Mouse (Mus musculus) v-Abl transformed pro-B cells (cell line): ENCODE measurements at regions not wholly inside any gene's neighbourhood (a gene's known extent, or its start where the extent isn't known, plus 50 kb on each side); places are given as distances from the start of the nearest gene placed in this dataset.

Experiments
- in situ Hi-C, 2 experiments: fragments of 400-800 bp; cut with MboI; formaldehyde crosslinking; loops; one replicate each; pipeline ENCODE4 v1.15.1; 2025; ENCODE audit not compliant: unreplicated experiment in 2 of 2

GRCm38 (mm10) chr13:51972656-51973310 is 126.3 kb downstream of the Gadd45g start:
- in situ Hi-C loops, result no loop called here

GRCm38 (mm10) chr13:51973461-51973860 is 127.0 kb downstream of the Gadd45g start:
- in situ Hi-C loops, result no loop called here

- in situ Hi-C loops, result no loop called here
Measured at GRCm38 (mm10) chr13:51974101-51974500, 127.6 kb downstream of the Gadd45g start.

- in situ Hi-C loops, result no loop called here
Measured at GRCm38 (mm10) chr13:51975330-51975729, 128.9 kb downstream of the Gadd45g start.

- in situ Hi-C loops, result no loop called here
Measured at GRCm38 (mm10) chr13:51975801-51976601, 129.5 kb downstream of the Gadd45g start.

DNA sequence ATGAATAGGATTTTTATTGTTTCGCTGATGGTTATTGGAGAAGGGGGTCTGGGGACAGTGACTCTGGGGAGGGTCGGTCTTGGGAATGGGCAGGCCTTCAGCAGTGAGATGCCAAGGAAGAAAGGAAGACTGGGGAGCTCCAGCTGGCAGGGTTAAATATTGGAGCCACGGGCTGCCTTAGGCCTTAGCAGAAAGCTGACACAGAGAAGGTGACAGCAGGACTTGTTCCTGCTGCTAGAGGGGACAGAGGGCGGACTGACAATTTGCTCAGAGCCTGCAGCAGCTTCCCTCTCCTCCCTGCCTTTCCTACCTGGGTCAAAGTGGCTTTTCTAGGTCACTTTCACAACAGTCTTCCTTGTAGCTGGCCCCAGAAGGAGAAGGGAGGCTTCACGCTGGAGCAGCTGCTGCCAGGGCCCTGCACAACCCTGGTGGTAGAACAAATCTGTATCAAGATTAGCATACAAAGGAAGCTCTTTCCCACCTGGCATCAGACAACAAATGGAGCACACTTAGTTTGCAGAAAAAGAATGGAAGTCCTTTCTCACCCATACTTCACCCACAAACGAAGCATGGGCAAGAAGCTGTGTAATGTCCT is 130.2 kb downstream of the Gadd45g start:
- in situ Hi-C loops, result no loop called here

DNA sequence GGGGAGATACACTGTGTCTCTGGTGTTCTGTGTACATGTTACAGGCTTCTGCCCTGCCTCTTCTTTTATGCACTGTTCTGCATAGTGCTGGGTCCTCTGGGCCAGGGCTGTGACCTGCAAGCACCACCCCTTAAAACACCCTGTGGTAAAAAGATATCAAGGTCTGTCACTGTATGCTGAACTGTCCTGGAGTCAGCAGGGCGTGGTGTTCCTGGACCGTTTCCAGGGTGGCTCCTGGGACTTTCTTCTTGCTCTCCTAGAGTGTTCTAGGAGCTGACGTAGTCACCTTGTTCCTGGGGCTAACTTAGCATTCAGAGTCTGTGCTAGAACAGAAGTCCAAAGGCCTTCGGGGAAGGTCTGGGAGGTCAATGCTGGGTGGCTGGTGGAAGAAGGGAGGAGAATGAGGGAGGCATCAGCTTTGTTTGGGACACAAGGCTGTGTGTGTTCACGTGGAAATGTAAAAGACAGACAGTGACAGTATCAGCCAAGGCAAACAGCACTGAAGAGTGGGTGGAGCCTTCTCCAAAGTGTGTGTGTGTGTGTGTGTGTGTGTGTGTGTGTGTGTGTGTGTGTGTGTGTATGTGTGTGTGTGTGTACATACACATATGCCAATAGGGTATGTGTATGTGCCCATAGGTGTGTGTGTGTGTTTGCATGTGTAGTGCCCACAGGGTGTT is 133.0 kb downstream of the Gadd45g start:
- in situ Hi-C loops, result no loop called here

- in situ Hi-C loops, result no loop called here
Measured at GRCm38 (mm10) chr13:51980344-51980743, 133.9 kb downstream of the Gadd45g start.

DNA sequence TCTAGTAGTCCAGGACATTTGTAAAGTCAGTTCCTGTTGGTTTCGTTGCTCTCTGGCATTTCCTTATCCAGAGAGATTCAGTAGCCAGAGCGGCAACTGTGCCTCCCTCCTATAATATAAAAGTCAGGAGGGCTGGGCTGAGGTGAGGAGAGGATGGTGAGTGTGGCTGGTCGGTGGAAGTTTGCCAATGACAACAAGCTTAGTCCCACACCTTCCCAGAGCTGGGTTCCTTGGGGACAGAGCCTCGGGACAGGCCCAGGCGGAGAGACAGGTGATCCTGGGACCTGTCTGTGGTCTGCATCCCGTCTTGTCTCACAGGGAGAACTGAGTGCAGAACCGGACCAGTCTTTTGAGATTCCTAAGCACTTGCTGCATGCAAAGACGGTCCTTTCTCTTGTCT is 136.5 kb downstream of the Gadd45g start:
- in situ Hi-C loops, result no loop called here

DNA sequence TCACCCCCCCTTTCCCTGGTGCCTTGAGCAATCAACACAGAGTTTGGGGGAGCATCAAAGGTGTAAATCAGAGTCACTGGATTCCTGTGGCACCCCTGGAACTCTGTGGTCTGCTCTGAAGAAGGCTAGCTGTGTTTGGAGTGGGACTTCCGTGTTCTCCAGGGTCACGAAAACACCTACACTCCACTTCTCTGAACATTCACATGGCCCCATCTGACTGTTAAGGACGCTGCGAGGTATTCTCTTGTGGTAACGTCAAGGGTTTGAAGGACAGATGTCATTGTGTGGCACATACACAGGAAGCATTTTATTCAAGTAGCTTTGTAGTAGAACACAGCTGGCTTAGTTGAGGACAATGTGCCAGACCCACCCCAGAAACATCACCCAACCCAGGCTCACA is 137.1 kb downstream of the Gadd45g start:
- in situ Hi-C loops, result no loop called here

GRCm38 (mm10) chr13:51991339-51991738 is 144.9 kb downstream of the Gadd45g start:
- in situ Hi-C loops, result no loop called here

DNA sequence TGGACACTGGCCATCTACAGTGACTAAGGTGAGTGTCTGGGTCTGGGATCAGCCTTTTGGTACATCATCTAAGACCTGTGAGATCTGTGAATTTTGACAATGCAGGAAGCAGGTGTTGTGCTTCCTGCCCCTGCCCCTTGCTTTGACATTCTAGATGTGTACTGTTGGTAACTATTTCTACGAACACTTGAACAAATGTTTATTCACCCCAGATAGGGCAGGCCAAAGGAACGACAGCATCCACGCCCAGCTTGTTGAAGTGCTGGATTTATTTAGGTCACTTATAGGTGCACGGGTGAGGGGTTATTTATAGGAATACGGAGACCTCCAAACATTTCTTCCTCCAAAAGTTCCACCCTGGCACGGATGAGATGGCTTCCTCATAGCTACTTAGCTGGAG is 146.4 kb downstream of the Gadd45g start:
- in situ Hi-C loops, result no loop called here

DNA sequence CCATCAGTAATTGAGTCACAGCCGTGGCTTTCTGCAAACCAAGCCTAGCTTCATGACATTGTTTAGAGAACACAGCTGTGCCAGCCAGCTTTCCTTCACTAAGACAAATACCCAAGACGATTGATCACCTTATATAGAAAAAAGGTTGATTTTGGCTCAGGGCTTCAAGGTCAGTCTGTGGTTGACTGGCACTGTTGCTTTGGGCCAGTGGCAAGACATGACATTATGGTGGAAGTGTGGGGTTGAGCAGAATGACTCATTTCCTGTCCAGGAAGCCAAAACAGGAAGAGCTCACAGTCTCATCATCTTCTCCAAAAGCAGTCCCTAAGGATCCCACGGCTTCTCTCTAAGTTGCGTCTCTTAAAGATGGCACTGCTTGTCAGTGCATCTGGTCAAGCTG is 149.7 kb downstream of the Gadd45g start:
- in situ Hi-C loops, result no loop called here

GRCm38 (mm10) chr13:51998542-51998941 is 152.1 kb downstream of the Gadd45g start:
- in situ Hi-C loops, result no loop called here

DNA sequence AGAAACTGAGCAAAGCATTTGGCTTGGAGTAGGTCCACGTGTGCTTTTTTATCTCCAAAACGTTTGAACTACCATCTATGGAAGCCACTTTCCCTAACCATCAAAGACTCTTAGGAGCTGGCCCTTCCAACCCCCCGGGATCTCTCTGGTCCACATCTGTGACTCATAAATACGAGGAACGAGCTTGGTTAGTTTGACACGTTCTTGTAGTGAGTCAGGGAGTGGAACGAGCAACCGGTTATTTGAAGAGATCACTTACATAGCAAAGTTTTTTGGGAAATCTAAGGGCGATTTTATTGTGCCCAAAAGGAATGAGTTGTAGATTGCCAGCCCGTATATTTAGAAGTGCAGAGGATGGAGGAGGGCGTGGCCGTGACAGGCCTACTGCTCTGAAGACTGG is 155.3 kb downstream of the Gadd45g start:
- in situ Hi-C loops, result no loop called here

DNA sequence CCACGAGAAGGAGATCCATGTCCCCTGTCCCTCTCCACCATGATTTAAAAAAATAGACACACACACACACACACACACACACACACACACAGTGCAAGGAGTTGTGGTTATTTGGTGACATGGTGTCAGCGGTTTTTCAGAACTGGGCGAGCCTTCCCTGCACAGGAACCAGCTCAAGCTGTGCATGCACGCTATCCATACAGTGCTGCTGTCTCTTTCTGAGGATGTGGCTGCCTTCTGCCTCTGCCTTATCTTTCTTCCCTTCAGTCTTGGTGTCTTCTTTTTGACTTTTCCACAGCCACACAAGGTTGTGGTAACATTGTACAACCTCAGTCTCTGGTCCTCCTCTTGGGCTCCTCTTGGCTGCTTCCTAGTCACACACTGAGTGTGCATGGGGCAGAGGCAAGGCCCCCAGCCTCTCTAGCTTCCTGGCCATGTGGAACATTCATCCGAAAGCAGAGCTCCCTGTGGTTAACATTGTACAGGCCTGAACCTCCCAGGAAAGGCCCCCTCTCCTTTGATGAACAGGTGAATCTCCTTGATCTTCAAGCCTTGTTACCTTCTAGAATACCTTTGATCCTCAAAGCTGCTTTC is 157.6 kb downstream of the Gadd45g start:
- in situ Hi-C loops, result no loop called here

DNA sequence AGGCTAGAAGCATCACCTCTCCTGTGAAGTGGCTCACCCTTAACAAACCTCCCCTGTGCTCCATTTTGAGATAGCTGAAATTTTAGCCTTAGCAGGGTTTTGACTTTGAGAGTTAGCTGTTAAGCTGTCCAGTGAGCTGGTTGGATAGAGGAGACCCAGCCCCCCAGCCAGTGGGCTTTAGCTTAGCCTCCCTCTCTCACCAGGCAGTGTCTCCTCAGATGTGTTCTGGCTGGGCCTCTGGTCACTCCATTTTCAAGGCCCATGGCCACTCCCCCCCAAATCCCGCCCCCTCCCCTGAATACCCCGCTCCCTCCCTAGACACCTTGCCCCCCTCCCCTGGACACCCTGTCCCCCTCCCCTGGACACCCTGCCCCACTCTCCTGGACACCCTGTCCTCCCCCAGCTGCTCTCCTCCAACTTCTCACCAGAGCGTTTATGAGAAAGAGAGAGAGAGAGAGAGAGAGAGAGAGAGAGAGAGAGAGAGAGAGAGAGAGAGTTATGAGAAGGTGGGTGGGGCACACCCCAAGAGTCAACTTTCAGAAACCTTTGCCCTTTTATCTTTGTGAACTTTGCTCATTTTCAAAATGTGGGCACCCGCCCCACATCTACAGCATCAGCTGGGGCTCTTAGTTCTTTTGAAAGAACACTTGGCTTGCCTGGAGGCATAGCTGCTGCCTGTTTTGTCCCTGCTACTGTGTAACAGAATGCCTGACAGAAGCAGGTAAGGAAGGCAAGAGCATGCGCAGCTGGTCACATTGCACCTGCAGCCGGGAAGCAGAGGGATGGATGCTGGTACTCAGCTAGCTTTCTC is 161.3 kb downstream of the Gadd45g start:
- in situ Hi-C loops, result no loop called here

- in situ Hi-C loops, result no loop called here
Measured at GRCm38 (mm10) chr13:52009231-52009630, 162.8 kb downstream of the Gadd45g start.

DNA sequence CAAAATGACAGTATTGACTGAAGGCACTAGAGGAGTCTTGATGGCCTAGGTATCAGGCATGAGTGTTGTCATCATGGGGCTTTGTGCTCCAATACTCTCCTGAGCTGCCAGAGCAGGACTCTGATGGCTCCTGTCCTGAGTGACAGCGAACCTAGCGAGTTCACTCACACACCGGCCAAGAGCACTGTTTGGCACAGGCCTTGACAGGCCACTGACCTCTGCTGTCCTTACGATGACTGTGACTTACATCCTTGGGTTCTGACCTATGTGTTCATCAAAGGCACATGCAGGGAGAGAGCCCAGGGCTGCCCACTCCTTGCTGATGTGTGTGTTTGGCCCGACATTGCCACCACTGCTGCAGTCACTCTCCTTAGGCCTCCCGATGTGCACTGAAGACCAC is 163.3 kb downstream of the Gadd45g start:
- in situ Hi-C loops, result no loop called here

DNA sequence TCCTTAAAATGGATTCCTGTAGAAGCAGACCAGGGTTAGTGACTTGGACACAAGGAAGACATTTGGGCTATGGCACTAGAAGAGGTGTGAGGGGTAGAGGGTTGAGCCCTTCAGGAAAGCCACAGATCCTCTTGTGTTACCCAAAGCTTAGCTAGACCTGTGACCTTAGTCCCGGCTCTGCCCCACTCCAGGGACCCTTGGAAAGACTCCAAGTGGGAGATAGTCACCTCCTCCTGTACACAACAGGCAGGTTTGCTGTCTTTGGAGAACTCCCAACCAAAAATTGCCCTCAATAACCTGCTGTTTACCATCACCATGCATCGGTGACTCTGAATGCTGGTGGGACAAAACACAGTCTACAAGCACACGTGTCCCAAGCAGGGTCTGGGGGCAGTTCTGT is 164.5 kb downstream of the Gadd45g start:
- in situ Hi-C loops, result no loop called here
